ENCODE assay signal across 22 mouse cellular contexts in genomic region chr5:102813271-102813670, GRCm38 (mm10).
DNase-seq lines count a peak whose midpoint lies in the region; ATAC-seq and TF ChIP-seq lines count a peak whose summit lies in the region.
"Had no signal": no experiment of that assay in that cellular context is flagged by ENCODE, and none has a peak within 500 bp of the region (broad histone marks: within the 10 kb centered on the region; RNA-seq: fewer than 3 reads in every experiment).

No protein-coding gene starts in this region.

- H3K4me2 ChIP-seq in neural tube, embryonic 12.5 days (replicated peaks), result peak overlapping the region; percentile 22; the same call in 1 of the 2 replicates
- H3K4me2 ChIP-seq in neural tube, embryonic 15.5 days, result 0 out of 2 replicates have a peak overlapping the region, but pooled peaks have one; percentile 2
- H3K4me2 ChIP-seq: heart, embryonic 13.5 days; hindbrain, embryonic 15.5 days had no signal

- peak overlapping the region; percentile 60; the same call in 1 of the 2 replicates for H3K27ac ChIP-seq in kidney, adult 2 months (ENCODE audit: insufficient read depth, low read depth, low read length)
- H3K27ac ChIP-seq in neural tube, embryonic 12.5 days, result no peak overlapping the region
- no peak overlapping the region for H3K27ac ChIP-seq in neural tube, embryonic 15.5 days (replicated peaks)
- H3K27ac ChIP-seq: heart, adult 2 months; heart, embryonic 10.5 days; heart, embryonic 13.5 days; hindbrain, embryonic 15.5 days had no signal

- H3K9me3 ChIP-seq in neural tube, embryonic 12.5 days, result no peaks in the 10 kb centered on the region
- H3K9me3 ChIP-seq in neural tube, embryonic 15.5 days (replicated peaks), result no peaks in the 10 kb centered on the region
- H3K9me3 ChIP-seq: heart, embryonic 10.5 days; heart, embryonic 13.5 days; hindbrain, embryonic 15.5 days had no signal

- TF ChIP-seq CTCF in kidney, adult 2 months (conservative IDR thresholded peaks at IDR 0.05; ENCODE audit: insufficient read depth, insufficient read length, low read depth, low read length), result no peak

- H3K27me3 ChIP-seq in kidney, adult 2 months (replicated peaks; ENCODE audit: control insufficient read depth, insufficient read depth, low read length), result no peaks in the 10 kb centered on the region
- H3K27me3 ChIP-seq in neural tube, embryonic 12.5 days (replicated peaks), result no peaks in the 10 kb centered on the region
- H3K27me3 ChIP-seq in neural tube, embryonic 15.5 days (replicated peaks), result no peaks in the 10 kb centered on the region
- H3K27me3 ChIP-seq: heart, embryonic 13.5 days; hindbrain, embryonic 15.5 days had no signal

- H3K4me3 ChIP-seq in kidney, adult 2 months (ENCODE audit: insufficient read depth, low read depth, low read length), result no peak overlapping the region
- no peak overlapping the region for H3K4me3 ChIP-seq in neural tube, embryonic 12.5 days
- H3K4me3 ChIP-seq in neural tube, embryonic 15.5 days (replicated peaks), result no peak overlapping the region
- H3K4me3 ChIP-seq: heart, adult 2 months; heart, embryonic 10.5 days; heart, embryonic 13.5 days; hindbrain, embryonic 15.5 days had no signal

- WGBS in kidney, adult 2 months, result 59% methylated on average over 3 of the region's 3 CpGs
- 15% methylated on average over 3 of the region's 3 CpGs for WGBS in neural tube, embryonic 12.5 days
- WGBS in neural tube, embryonic 15.5 days, result 19% methylated on average over 3 of the region's 3 CpGs

- no peaks in the 10 kb centered on the region; the same call in 1 of the 2 replicates for H3K36me3 ChIP-seq in kidney, adult 2 months (ENCODE audit: control insufficient read depth, insufficient read depth, low read length)
- no peaks in the 10 kb centered on the region for H3K36me3 ChIP-seq in neural tube, embryonic 12.5 days
- H3K36me3 ChIP-seq in neural tube, embryonic 15.5 days, result no peaks in the 10 kb centered on the region
- H3K36me3 ChIP-seq: heart, embryonic 10.5 days; heart, embryonic 13.5 days; hindbrain, embryonic 15.5 days had no signal

- no peak for TF ChIP-seq POLR2A in kidney, adult 2 months (IDR thresholded peaks at IDR 0.05; ENCODE audit: low read depth, low read length)

- peaks cover 34% of the 10 kb centered on the region for H3K4me1 ChIP-seq in kidney, adult 2 months (ENCODE audit: control insufficient read depth, insufficient read depth, low read length)
- no peaks in the 10 kb centered on the region for H3K4me1 ChIP-seq in neural tube, embryonic 12.5 days
- H3K4me1 ChIP-seq in neural tube, embryonic 15.5 days, result peaks cover 17% of the 10 kb centered on the region
- H3K4me1 ChIP-seq: heart, embryonic 10.5 days; heart, embryonic 13.5 days; hindbrain, embryonic 15.5 days had no signal

- DNase-seq in kidney, adult 2 months, result no peak
- no peak for DNase-seq in kidney, adult 11 months
- DNase-seq in mesoderm, embryonic 11.5 days (ENCODE audit: low read depth, low spot score), result peak; percentile 61
- no peak for DNase-seq in urinary bladder, adult 2 months (ENCODE audit: low spot score)
- DNase-seq: adrenal gland, adult 2 months; adrenal gland, postnatal 14 days; cerebellum, adult 11 months; cerebellum, adult 2 months; cerebellum, adult 9-11 months; cerebellum, postnatal 25 days; forebrain, postnatal 0 days; gastrocnemius, postnatal 25 days; heart, adult 2 months; heart, postnatal 14 days; heart, postnatal 4 days had no signal

- H3K9ac ChIP-seq in neural tube, embryonic 12.5 days, result no peak overlapping the region
- no peak overlapping the region for H3K9ac ChIP-seq in neural tube, embryonic 15.5 days (replicated peaks)
- H3K9ac ChIP-seq: forebrain, postnatal 0 days; heart, embryonic 13.5 days; hindbrain, embryonic 15.5 days had no signal

- ATAC-seq in neural tube, embryonic 12.5 days (ENCODE audit: low FRiP score, low read depth), result no peak
- ATAC-seq in neural tube, embryonic 15.5 days (ENCODE audit: low FRiP score), result 0 out of 2 replicates have a peak, but pooled peaks have one; percentile 17
- ATAC-seq: CD4-positive, CD25-positive, alpha-beta regulatory T cell, adult 4 months; forebrain, embryonic 14.5 days; forebrain, postnatal 0 days had no signal
